Mouse (Mus musculus): ENCODE results near the gene Zscan21. TPM values are rescaled to one million over a fixed set of nuclear protein-coding genes. Genes with fewer than 3 reads are reported as not detected.

The Zscan21 gene
- total and polyA plus RNA-seq, 3 experiments, result 2.8 to 33.7 (median 15.6) TPM

- H3K27me3 ChIP-seq (ENCODE audit: insufficient read depth, low read length), result no peaks in the 10 kb centered on the region; the same call in 1 of the 2 replicates
- peaks cover 17% of the 10 kb centered on the region for H3K36me3 ChIP-seq (replicated peaks)
- DNase-seq (ENCODE audit: low spot score) (no peak), ATAC-seq (ENCODE audit: extremely low read depth, insufficient number of reproducible peaks, low FRiP score, poor library complexity, severe bottlenecking) (no peak)
- no peak overlapping the region for H3K4me3 ChIP-seq (ENCODE audit: low read depth, low read length)
- 0 out of 2 replicates have a peak, but pooled peaks cover 2% of the 10 kb centered on the region for H3K9me3 ChIP-seq (replicated peaks)
- TF ChIP-seq TAL1 (conservative IDR thresholded peaks at IDR 0.05; ENCODE audit: low read depth, low read length), result no peak
- no peak for TF ChIP-seq POLR2AphosphoS5 (IDR thresholded peaks at IDR 0.05; ENCODE audit: insufficient replicate concordance, low read depth, low read length)
- H3K4me1 ChIP-seq (ENCODE audit: insufficient read depth, low read depth, low read length), result peaks cover 23% of the 10 kb centered on the region
These were observed 33.3 kb upstream of the Zscan21 start for GRCm38 (mm10) chr5:138083318-138083900.

- Histone ChIP-seq H3K9me3 (replicated peaks) (no peaks in the 10 kb centered on the region), H3K36me3 (replicated peaks) (peaks cover 23% of the 10 kb centered on the region), H3K4me1 (ENCODE audit: insufficient read depth, low read depth, low read length) (peaks cover 28% of the 10 kb centered on the region), H3K4me3 (ENCODE audit: low read depth, low read length) (no peak overlapping the region), H3K27me3 (ENCODE audit: insufficient read depth, low read length) (no peaks in the 10 kb centered on the region)
- TF ChIP-seq GATA2 (IDR thresholded peaks at IDR 0.05; ENCODE audit: borderline replicate concordance, low read depth, low read length) (no peak), POLR2AphosphoS5 (IDR thresholded peaks at IDR 0.05; ENCODE audit: insufficient replicate concordance, low read depth, low read length) (no peak), TAL1 (conservative IDR thresholded peaks at IDR 0.05; ENCODE audit: low read depth, low read length) (no peak), GATA1 (IDR thresholded peaks at IDR 0.05; ENCODE audit: borderline replicate concordance, low read length) (no peak), CTCF (IDR thresholded peaks at IDR 0.05; ENCODE audit: low read depth, low read length) (no peak)
- DNase-seq (ENCODE audit: low spot score), result no peak
- ATAC-seq (ENCODE audit: extremely low read depth, insufficient number of reproducible peaks, low FRiP score, poor library complexity, severe bottlenecking), result no peak
These were observed 32.8 kb upstream of the Zscan21 start for GRCm38 (mm10) chr5:138083936-138084335.

GRCm38 (mm10) chr5:138084507-138084906, 32.2 kb upstream of the Zscan21 start:
- no peak for DNase-seq (ENCODE audit: low spot score)
- Histone ChIP-seq H3K4me3 (ENCODE audit: low read depth, low read length) (peak overlapping the region; percentile 96; the same call in 1 of the 2 replicates), H3K27me3 (ENCODE audit: insufficient read depth, low read length) (no peaks in the 10 kb centered on the region), H3K9me3 (replicated peaks) (no peaks in the 10 kb centered on the region), H3K36me3 (replicated peaks) (peaks cover 28% of the 10 kb centered on the region), H3K4me1 (ENCODE audit: insufficient read depth, low read depth, low read length) (peaks cover 33% of the 10 kb centered on the region)
- ATAC-seq (ENCODE audit: extremely low read depth, insufficient number of reproducible peaks, low FRiP score, poor library complexity, severe bottlenecking), result no peak
- TF ChIP-seq TAL1 (conservative IDR thresholded peaks at IDR 0.05; ENCODE audit: low read depth, low read length), result no peak
- no peak for TF ChIP-seq POLR2AphosphoS5 (IDR thresholded peaks at IDR 0.05; ENCODE audit: insufficient replicate concordance, low read depth, low read length)
- TF ChIP-seq GATA2 (IDR thresholded peaks at IDR 0.05; ENCODE audit: borderline replicate concordance, low read depth, low read length), result no peak
- TF ChIP-seq GATA1 (IDR thresholded peaks at IDR 0.05; ENCODE audit: borderline replicate concordance, low read length), result no peak
- no peak for TF ChIP-seq CTCF (IDR thresholded peaks at IDR 0.05; ENCODE audit: low read depth, low read length)

- ATAC-seq (ENCODE audit: extremely low read depth, insufficient number of reproducible peaks, low FRiP score, poor library complexity, severe bottlenecking) (peak; percentile 98), DNase-seq (ENCODE audit: low spot score) (peak; percentile 71)
- H3K36me3 ChIP-seq (replicated peaks), result peaks cover 28% of the 10 kb centered on the region
These were observed 31.7 kb upstream of the Zscan21 start, which contains the start of gene Zkscan1 for GRCm38 (mm10) chr5:138084996-138085395. Zkscan1 (plus strand) TSS chr5:138085084.

GRCm38 (mm10) chr5:138085421-138085911, 31.2 kb upstream of the Zscan21 start:
- Histone ChIP-seq H3K4me1 (ENCODE audit: insufficient read depth, low read depth, low read length) (peaks cover 33% of the 10 kb centered on the region), H3K36me3 (replicated peaks) (peaks cover 28% of the 10 kb centered on the region), H3K27me3 (ENCODE audit: insufficient read depth, low read length) (no peaks in the 10 kb centered on the region), H3K4me3 (ENCODE audit: low read depth, low read length) (peak overlapping the region; percentile 96), H3K9me3 (replicated peaks) (no peaks in the 10 kb centered on the region)
- DNase-seq (ENCODE audit: low spot score) (peak; percentile 16), ATAC-seq (ENCODE audit: extremely low read depth, insufficient number of reproducible peaks, low FRiP score, poor library complexity, severe bottlenecking) (no peak)
- no peak for TF ChIP-seq CTCF (IDR thresholded peaks at IDR 0.05; ENCODE audit: low read depth, low read length)
- no peak for TF ChIP-seq GATA1 (IDR thresholded peaks at IDR 0.05; ENCODE audit: borderline replicate concordance, low read length)
- no peak for TF ChIP-seq TAL1 (conservative IDR thresholded peaks at IDR 0.05; ENCODE audit: low read depth, low read length)
- TF ChIP-seq POLR2AphosphoS5 (IDR thresholded peaks at IDR 0.05; ENCODE audit: insufficient replicate concordance, low read depth, low read length), result no peak
- TF ChIP-seq GATA2 (IDR thresholded peaks at IDR 0.05; ENCODE audit: borderline replicate concordance, low read depth, low read length), result no peak

More at GRCm38 (mm10) chr5:138084996-138085395, 31.7 kb upstream of the Zscan21 start, which contains the start of gene Zkscan1:
- TF ChIP-seq GATA1 (IDR thresholded peaks at IDR 0.05; ENCODE audit: borderline replicate concordance, low read length) (no peak), POLR2AphosphoS5 (IDR thresholded peaks at IDR 0.05; ENCODE audit: insufficient replicate concordance, low read depth, low read length) (no peak), CTCF (IDR thresholded peaks at IDR 0.05; ENCODE audit: low read depth, low read length) (no peak), TAL1 (conservative IDR thresholded peaks at IDR 0.05; ENCODE audit: low read depth, low read length) (no peak), GATA2 (IDR thresholded peaks at IDR 0.05; ENCODE audit: borderline replicate concordance, low read depth, low read length) (no peak)
- no peaks in the 10 kb centered on the region for H3K9me3 ChIP-seq (replicated peaks)
- H3K27me3 ChIP-seq (ENCODE audit: insufficient read depth, low read length), result no peaks in the 10 kb centered on the region
- peaks cover 33% of the 10 kb centered on the region for H3K4me1 ChIP-seq (ENCODE audit: insufficient read depth, low read depth, low read length)
- peak within 1 kb of the TSS; percentile 96 for H3K4me3 ChIP-seq (ENCODE audit: low read depth, low read length)

- H3K4me3 ChIP-seq (ENCODE audit: low read depth, low read length), result no peak overlapping the region
These were observed 29.9 kb upstream of the Zscan21 start for GRCm38 (mm10) chr5:138086842-138087241.

More at GRCm38 (mm10) chr5:138086842-138087241, 29.9 kb upstream of the Zscan21 start:
- Histone ChIP-seq H3K4me1 (ENCODE audit: insufficient read depth, low read depth, low read length) (peaks cover 33% of the 10 kb centered on the region), H3K9me3 (replicated peaks) (no peaks in the 10 kb centered on the region), H3K36me3 (replicated peaks) (peaks cover 33% of the 10 kb centered on the region), H3K27me3 (ENCODE audit: insufficient read depth, low read length) (no peaks in the 10 kb centered on the region)
- DNase-seq (ENCODE audit: low spot score) (no peak), ATAC-seq (ENCODE audit: extremely low read depth, insufficient number of reproducible peaks, low FRiP score, poor library complexity, severe bottlenecking) (no peak)
- TF ChIP-seq POLR2AphosphoS5 (IDR thresholded peaks at IDR 0.05; ENCODE audit: insufficient replicate concordance, low read depth, low read length), result no peak
- TF ChIP-seq TAL1 (conservative IDR thresholded peaks at IDR 0.05; ENCODE audit: low read depth, low read length), result no peak
- no peak for TF ChIP-seq CTCF (IDR thresholded peaks at IDR 0.05; ENCODE audit: low read depth, low read length)
- TF ChIP-seq GATA1 (IDR thresholded peaks at IDR 0.05; ENCODE audit: borderline replicate concordance, low read length), result no peak
- TF ChIP-seq GATA2 (IDR thresholded peaks at IDR 0.05; ENCODE audit: borderline replicate concordance, low read depth, low read length), result no peak

Data from G1E (cell line).